Mouse (Mus musculus) cerebellum, postnatal 10 days (tissue): ENCODE results near the gene Rab26.

Experiments used
- DNase-seq, 2 experiments: peaks; one replicate each; pipeline ENCODE4 v3.0.0; 2021; ENCODE audit warnings: mixed read lengths in 2 of 2

Gene Rab26

DNA sequence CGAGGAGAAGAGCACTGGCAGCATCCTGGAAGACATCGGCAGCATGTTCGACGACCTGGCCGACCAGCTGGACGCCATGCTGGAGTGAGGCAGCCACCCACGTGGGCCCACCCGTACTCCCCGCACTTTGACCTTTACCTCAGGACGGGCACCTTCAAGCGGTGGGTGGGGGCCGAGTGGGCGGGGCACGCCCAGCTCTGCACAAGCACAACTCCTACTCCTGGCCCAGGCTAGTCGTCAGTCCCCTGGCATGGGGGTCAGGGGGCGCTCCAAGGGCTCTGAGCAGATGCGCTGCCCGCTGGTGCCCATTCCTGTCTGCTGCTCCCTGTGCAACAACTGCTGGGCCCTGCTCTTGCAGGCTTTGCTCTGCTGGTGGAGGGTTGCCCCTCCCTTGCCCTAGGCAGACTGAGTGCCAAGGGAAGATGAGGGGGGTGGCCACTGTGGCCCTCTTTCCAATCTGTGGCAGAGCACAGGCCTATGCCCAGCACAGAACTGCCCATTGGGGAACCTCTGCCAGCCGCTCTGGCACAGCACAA lies 26.8 kb downstream of the Rab26 start:
- DNase-seq: peak; percentile 49 to 70

DNA sequence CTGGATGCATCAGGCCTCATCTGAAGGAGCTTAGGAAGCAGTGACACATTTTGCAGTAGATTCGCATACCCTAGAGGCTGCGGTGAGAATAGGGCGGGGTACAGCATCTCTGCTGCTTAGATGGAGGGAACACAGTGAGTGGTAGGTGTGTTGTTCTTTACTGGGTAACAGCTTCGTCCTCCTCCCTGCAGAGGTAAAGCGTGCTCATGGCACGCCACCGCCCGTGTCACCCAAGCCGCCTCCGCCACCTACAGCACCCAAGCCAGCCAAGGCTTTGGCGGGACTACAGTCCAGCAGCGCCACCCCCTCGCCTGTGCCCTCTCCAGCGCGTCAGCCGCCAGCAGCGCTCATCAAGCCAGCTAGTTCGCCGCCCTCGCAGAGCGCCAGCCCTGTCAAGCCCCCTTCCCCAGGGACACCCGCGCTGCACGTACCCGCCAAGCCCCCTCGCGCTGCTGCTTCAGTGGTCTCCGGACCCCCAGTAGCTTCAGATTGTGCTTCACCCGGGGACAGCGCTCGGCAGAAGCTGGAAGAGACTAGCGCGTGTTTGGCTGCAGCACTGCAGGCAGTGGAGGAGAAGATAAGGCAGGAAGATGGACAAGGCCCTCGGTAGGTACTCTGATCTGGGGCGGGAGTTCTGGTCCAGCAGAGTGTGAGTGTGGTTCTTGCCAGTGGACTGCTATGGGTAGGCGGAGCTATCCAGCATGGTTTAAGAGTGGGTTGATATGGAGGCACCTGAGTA lies 27.5 kb downstream of the Rab26 start:
- DNase-seq: peak in 1 of 2 experiments; percentile 75

DNA sequence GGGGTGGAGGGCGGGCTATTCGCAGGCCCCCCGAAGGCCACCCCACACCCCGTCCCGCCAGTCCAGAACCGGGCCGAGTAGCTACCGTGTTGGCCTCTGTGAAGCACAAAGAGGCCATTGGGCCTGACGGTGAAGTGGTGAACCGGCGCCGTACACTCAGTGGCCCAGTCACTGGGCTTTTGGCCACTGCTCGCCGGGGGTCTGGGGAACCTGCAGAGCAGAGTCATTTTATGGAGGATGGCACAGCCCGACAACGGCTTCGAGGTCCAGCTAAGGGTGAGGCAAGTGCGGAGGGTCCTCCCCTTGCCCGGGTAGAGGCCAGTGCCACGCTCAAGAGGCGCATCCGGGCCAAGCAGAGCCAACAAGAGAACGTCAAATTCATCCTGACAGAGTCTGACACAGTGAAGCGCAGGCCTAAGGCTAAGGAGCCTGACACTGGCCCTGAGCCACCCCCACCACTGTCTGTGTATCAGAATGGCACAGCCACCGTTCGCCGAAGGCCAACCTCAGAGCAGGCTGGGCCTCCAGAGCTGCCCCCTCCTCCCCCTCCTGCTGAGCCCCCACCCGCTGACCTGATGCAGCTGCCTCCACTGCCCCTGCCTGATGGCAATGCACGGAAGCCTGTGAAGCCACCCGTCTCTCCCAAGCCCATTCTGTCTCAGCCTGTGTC lies 28.6 kb downstream of the Rab26 start:
- peak; percentile 64 to 66 for DNase-seq

DNA sequence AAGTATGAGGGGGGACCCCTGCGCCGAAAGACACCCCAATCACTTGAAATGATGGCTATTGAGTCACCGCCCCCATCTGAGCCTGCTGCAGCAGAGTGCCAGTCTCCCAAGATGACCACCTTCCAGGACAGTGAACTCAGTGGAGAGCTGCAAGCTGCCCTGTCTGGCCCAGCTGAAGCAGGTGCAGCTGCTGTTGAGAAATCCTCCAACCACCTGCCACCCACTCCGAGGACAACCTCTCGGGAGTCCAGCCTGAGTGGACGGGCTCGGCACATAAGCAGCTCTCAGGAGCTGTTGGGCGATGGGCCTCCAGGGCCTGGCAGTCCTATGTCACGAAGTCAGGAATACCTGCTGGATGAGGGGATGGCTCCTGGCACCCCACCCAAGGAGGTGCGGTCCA lies 29.9 kb downstream of the Rab26 start:
- no peak for DNase-seq

DNA sequence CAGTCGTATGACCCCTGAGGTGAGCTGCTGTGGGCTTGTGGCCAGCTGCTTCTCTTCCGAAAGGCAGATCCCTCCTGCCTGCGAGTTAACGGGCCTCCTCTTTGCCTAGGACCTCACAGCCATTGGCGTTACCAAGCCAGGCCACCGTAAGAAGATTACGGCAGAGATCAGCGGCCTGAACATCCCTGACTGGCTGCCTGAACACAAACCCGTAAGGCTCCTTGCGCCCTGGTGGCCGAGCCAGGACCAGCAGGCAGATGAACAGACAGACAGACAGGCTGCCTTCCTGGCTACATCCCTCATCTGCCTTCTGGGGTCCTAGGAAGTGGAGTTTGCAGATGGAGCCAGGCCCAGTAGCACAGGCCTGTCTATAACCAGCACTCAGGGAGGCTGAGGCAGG lies 31.8 kb downstream of the Rab26 start:
- no peak for DNase-seq

DNA sequence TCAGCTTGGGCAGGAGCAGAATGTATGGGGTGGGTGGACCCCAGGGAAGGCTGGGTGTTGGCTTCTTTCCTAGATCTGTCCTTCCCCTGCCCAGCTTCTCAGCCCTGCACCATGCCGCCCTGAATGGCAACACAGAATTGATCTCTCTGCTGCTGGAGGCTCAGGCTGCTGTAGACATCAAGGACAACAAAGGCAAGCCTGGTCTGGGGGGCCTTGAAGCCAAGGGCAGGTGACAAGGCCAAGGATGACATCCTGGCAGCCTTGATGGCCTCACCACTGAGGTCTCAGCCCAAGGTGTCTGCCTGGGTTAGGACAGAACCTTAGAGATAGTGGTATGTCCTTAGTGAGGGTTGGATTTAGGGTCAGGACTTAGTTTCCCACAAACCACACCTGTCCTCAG lies 38.0 kb downstream of the Rab26 start:
- peak in 1 of 2 experiments; percentile 48 for DNase-seq

DNA sequence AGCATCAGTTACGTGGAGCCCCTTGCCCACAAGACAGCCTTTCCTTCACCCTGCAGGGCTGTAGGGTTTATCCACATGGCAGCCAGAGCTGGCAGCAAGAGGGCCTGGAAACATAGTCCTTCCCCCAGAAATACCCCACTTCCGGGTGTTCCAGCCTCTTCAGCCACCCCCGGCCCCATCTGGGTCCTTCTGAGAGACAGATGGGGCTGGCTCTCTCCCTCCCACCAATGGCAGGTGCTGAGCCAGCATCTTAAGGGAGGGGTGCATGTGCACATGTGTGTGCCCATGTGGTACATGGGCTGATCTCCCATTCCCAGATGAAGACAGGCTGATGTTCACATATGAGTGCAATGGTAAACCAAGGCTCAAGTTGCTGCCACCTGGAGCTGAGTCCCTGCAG lies 38.6 kb downstream of the Rab26 start:
- peak; percentile 63 to 76 for DNase-seq

DNA sequence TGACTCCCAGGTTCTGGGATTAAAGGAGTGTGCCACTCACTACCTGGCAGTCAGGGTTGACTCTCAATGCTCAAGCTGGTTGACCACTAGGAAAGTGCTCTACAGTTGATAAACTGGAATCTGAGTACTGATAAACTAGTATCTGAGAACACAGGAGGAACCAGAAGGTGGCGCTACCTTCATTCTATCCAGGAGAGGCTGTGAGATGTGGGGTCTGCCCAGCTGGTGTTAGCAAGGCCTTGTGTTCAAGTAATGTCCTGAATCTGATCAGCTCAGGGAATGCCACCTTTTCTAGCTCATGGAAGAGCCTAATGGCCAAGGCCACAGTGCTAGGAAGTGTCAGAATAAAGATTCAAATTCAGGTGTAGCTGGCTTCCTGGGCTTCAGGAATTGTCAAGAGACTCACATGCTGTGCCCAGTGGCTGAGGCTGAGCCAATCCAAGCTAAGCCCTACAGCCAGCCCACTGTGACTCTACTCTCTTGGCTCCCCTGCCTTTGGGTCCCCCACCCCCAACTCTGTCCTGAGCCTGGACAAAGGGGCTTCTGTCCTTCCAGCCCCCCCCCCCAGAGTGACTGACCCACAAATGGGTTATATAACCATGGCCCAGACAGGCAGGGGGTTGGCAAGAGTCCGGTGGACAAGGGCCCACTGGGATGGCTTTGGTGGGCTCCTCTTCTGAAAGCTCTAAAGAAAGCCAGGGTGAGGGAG lies 39.2 kb downstream of the Rab26 start:
- peak; percentile 84 to 88 for DNase-seq

DNA sequence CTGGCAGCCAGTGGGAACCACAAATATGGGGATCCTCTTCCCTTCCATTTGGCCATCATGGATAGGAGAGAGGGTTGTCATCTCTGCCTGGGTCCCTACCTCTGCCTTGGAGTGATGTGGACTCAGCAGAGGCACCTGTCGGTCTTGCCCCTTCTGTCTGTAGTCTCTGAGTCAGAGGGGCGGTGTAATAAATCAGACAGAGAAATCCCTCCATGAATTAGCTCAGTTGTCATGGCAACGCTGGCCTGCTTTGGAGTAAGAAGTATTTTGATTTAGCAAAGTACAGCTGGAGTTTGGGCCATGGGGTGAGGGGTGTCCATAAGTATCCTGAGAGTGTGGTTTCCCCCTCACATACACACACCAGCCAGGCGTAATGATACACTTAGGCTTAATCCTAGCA lies 43.6 kb downstream of the Rab26 start:
- DNase-seq: no peak

DNA sequence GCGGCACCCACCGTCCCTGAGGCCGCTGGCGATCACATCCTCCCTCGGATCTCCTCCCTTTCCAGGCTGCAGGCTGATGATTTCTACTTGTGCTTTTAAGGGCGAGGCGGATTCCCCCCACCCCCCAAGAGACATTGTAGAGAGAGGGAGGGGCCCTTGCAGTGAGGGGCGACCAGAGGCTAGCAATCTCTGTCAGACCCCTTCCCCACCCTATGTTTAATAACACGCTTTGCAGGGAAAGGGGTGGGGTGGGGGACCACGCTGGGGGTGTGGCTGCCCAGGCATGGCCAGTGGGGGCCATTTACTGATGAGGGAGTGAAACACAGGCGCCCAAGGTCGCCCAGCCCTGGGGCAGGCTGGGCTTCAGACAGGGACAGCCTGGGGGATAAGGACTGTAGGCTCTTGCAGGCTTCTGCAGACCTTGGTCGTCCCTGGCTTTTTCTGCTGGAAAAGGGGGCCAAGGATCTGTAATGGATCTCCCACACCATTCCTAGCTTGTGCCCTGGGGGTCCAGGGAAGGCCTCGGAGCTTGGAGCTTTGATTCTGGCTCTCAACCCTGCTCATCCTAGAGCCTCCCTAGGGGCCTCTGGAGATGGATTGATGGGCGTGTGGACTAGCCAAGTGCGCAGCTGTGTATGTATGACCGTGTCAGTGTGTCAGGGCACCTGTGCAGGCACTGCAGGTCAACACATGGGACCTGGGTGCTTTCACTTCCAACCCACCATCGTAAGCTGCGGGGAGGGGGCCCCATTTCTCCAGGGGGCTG lies 44.6 kb downstream of the Rab26 start:
- no peak for DNase-seq

DNA sequence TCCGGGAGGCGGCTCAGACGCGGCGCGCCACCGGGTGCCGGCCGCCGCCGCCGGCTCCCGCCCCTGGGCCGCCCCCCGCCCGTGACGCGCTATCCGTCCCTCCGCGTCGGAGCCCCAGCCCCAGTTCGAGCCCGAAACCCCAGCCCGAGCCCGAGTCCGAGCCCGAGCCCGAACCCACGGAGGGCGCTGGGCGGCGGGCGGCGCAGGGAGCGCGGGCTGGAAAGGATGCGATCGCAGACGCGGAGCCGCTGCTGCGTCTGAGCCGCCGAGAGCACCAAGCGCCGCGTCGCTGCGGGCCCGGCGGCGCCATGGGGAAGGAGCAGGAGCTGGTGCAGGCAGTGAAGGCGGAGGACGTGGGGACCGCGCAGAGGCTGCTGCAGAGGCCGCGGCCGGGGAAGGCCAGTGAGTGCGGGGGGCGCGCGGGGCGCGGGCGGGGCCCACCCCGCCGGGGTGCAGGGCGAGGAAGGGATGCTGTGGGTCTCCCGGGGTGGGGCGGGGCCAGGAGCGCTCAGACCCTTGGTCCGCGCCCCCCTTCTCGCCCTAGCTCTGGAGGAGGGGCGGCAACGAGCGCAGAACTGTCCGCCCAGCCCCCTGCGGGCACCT lies 45.2 kb downstream of the Rab26 start:
- peak; percentile 70 to 81 for DNase-seq

DNA sequence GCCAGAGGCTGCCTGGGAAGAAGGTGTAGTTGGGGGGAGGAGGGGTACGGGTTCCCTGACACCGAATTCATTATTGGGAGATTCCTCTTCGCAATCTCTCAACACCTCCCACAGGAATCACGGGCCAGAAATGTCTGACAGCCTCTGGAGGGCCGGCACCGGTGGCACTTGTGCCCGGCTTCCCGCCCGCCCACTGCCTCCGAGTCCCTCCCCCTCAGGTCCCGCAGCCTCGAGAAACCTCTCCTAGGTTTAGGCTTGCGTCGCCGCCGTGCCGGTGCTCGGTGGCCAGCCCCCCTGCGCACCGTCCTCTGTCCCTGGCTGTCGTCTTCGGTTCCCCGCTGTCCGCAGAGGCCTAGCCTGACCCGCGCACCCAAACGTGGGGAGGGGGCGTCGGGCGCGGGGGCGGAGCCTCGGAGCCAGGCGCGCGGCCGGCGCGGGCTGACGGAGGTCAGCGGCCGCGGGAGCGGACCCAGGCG lies 45.8 kb downstream of the Rab26 start, which contains the start of gene Caskin1:
Gene Caskin1, plus strand, starts transcription at position 416 of the 476 bp plus-strand sequence.
- peak in 1 of 2 experiments; percentile 80 for DNase-seq

DNA sequence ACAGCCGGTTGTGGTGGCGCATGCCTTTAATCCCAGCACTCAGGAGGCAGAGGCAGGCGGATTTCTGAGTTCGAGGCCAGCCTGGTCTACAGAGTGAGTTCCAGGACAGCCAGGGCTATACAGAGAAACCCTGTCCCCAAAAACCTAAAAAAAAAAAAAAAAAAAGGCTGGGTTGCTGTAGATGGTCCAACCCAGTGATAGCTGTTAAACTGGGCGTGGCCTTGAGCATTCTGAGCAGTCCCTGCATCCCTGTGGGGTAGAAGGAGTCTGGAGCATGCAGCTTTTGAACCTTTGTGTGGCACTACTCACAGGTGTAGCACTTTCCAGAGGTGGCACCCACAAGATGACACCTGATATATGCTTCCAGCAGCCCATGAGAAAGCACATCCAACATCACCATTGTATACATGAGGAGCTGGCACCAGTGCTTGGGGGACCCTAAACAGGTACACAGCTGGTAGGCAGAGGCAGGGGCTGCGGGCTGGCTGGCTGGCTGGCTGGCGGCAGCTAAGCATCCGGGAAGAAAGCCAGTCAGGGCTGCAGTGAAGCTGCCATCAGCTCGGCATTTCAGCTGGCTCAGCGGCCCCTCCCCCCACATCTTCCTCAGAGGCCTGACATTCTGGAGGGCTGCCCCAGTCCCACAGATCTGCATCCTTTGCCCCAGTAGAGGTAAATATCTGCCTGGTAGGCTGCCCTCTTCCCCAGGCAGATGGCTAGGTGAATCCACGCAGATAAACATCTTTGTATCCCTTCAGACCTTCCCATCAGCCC lies 48.7 kb downstream of the Rab26 start:
- peak; percentile 85 to 90 for DNase-seq

DNA sequence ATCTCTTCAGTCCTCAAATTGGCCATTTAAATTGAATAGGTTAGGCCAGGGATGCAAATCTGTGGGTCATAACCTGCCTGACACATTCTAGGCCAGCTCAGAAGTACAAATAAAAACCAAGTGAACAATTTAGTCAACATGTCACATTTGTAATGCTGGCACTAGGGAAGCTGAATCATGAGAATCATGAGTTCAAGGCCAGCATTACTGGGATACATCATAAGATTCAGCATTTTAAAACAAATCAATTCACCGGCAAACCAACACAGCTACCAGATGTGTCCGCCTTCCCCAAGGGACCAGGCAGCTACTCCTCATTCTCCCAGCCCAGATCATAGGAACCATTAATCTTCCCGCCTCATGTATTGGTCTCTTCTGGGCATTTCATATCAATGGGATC lies 50.5 kb downstream of the Rab26 start:
- DNase-seq: no peak

DNA sequence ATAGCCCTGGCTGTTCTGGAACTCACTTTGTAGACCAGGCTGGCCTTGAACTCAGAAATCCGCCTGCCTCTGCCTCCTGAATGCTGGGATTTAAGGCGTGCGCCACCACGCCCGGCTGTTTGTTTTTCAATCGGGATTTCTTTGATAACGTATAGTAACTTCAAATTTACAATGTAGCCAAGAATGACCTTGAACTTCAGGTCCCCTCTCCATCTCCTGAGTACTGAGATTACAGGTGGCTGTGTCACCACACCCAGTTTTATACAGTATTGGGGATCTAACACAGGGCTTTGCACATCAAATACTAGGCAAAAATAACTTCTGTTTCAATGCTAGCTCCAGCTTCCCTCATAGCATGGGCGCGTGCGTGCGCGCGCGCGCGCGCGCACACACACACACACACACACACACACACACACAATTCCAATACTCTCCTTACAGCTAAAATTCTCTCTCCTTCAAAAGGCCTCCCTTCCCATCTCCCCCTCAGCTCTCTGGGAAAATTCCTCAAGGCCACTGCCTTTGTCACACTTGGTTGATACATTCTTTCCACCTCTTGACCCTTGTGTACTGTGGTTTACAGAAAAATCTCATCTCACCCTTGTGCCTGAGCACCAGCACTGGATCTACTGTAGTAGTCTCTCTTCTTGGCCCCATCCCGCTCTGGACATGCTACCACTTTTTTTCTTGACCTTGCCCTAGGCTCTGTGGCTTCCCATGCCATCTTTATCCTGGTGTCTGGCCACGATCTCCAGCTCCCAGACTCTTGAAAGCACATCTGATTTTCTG lies 52.8 kb downstream of the Rab26 start:
- DNase-seq: no peak

DNA sequence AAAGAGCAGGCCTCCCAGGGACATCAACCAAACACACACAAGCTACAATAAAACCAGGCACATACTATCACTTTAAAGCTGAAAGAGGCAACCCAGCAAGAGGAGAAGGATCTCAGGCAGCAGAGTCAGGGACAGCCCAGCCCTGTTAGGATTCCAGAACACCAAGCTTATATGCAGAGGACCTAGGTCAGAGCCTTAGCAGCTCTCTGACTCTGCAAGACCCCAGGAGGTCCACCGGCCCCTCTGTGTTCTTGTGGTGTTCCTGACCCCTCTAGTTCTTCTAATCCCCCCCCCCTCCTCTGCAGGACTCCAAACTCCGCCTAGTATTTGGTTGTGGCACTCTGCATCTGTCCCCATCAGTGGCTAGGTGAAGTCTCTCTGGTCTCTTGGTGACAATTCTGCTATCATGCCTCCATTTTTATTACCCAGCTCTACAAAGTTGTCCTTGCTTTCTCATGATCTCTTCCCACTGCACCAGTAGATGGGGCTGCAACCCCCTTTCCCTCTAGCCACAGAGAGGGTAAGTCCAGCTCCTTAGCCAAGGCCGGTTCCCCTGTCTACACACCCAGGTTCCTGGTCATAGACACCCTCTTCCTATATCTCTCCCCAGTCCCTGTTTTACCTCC lies 53.7 kb downstream of the Rab26 start:
- DNase-seq: peak in 1 of 2 experiments; percentile 46

DNA sequence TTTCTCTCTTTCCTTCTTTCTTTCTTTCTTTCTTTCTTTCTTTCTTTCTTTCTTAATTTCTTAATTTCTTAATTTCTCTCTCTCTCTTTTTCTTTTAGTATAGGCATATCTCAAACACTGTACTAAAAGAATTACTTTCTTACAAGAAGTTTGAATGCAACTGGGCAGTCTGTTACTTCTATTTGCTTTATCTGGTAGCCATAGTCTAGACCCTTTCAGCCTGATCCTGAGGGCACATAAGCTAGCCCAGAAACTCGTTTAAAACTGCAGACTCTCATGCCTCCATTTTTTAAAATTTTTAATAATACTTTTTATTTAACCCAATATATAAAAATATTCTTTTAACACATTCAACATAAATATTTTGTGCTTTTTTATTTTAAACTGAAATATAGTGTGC lies 54.6 kb downstream of the Rab26 start:
- DNase-seq: no peak

DNA sequence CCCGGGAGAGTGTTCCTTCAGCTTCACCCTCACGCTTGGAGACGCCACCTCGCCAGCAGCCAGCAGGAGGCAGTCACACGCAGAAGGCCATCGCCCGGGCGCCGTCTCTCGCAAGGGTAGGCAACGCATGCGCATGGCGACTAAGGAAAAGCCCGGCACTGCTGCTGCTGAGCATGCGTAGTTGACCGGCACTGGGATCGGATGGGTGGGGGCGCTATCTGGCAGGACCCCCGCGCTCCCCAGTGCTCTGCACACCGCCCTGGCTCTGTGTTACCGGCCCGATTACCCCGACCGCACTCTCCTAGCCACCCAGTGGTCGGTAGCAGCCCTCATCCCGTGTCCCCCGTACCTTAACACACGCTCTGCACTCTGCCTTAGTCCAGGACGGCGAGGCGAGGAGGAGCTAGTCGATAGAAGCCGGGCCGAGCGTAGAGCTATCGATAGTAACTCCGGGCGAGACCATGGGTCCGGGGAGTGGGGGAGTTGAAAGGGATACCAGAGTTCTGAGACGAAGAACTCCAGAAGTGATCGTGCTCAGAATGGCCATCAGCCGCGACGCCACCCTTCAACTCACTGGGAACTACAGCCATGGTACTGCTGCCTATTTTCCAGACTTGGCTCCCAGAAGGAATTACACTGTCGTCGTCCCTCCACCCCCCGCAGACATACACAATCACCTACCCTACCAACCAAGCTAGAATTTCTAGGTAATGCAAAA lies 55.2 kb downstream of the Rab26 start, which contains the start of gene Mlst8:
Gene Mlst8, minus strand, starts transcription at position 416 of the 718 bp plus-strand sequence.
- DNase-seq: peak; percentile 99

DNA sequence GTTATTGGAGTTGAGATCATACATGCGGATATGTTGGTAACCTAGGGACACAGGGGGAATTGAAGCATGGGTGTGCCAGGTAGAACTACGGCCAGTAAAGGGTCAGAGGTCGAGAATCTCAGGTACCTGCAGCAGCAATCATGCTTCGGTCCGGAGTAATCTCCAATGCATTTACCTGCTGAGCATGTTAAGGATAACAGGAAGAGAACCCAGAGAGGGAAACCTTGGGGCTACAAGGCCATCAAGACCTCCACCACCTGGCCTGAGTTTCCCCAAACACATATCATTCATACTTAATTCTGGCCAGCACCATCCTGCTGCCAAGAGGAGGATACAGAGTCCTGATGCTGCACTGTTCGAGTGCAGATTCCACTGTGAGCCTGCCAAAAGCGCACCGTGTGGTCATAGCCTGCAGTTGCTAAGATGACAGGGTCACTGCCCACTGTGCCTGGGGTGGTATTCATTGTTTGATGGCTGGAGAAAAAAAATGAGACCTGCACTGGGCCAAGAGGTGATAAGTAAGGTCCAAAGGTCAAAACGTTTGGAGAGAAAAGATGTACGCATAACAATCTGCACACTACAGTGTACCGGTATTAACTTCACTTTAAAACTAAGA lies 55.9 kb downstream of the Rab26 start:
- peak; percentile 63 to 64 for DNase-seq
